Mouse (Mus musculus) T-cell, adult 2 months (primary cell): ENCODE data around the gene Defb10.
"Not testable (repeated sequence)": the region's sequence is repeated elsewhere in the genome, so short reads cannot be mapped to it uniquely, and the experiment has no call there.

Source experiments
- DNase-seq: peaks from one replicate; pipeline ENCODE4 v3.0.0; 2022; ENCODE audit warnings: low spot score

Defb10 gene

DNA sequence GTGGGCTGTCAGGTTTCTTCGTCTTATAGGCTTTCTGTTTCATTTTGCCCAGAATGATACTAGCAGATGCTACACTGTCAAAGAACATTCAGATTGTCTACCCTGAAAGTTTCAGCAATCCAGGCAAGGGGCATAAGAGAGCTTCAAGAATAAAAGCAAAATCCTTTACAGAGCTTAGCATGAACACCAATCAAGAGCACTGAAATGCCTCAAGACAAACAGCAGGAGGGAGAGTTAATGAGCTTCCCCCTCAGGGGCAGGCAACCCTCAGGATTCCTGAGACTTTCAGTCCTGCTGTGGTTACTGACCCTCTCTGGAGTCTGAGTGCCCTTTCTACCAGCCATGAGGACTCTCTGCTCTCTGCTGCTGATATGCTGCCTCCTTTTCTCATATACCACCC lies at the start of gene Defb10:
Gene Defb10, plus strand, starts transcription at position 316 of the 400 bp plus-strand sequence.
- DNase-seq, result not testable (repeated sequence)

DNA sequence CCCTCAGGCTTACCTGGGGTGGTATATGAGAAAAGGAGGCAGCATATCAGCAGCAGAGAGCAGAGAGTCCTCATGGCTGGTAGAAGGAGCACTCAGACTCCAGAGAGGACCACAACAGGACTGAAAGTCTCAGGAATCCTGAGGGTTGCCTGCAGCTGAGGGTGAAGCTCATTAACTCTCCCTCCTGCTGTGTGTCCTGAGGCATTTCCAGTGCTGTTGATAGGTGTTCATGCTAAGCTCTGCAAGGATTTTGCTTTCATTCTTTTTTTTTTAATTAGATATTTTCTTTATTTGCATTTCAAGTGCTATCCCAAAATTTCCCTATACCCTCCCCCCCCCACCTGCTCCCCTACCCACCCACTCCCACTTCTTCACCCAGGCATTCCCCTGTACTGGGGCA lies 26.6 kb downstream of the Defb10 start, which contains the start of gene Defb9:
Gene Defb9, minus strand, starts transcription at position 101 of the 400 bp plus-strand sequence.
- not testable (repeated sequence) for DNase-seq

DNA sequence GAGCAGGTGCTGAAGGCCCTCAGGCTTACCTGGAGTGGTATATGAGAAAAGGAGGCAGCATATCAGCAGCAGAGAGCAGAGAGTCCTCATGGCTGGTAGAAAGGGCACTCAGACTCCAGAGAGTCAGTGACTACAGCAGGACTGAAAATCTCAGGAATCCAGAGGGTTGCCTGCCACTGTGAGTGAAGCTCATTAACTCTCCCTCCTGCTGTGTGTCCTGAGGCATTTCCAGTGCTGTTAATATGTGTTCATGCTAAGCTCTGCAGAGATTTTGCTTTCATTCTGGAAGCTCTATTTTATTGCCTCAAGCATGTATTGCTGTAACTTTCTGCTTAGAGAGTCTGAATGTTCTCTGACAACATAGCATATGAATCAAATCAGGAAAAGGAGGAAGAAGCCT lies 47.6 kb downstream of the Defb10 start, which contains the start of gene Defb11:
Gene Defb11, minus strand, starts transcription at position 123 of the 400 bp plus-strand sequence.
- DNase-seq, result not testable (repeated sequence)
